Mouse (Mus musculus) neural tube, embryonic 14.5 days (tissue): Measurements from ENCODE around the gene Pigr. TPM values are rescaled to one million over a fixed set of nuclear protein-coding genes. Genes with fewer than 3 reads are reported as not detected.

Experiments used
- ATAC-seq: fragments of 200-750 bp; cut with Nextera tagmentation; 2 replicates; pipeline ENCODE4 v1.8.0; 2017; ENCODE audit warnings: low read depth, mild to moderate bottlenecking, moderate TSS enrichment, moderate library complexity
- H3K27ac ChIP-seq: fragments of 300-500 bp; sonication (generic); 2 replicates; pipeline ENCODE4 v1.5.1; 2014; ENCODE audit warnings: low read depth, mild to moderate bottlenecking, control low read depth, low read length, moderate library complexity, mixed read lengths
- H3K27me3 ChIP-seq: fragments of 300-500 bp; sonication (generic); 2 replicates; pipeline ENCODE4 v1.6.1; 2014; ENCODE audit warnings: low read length; ENCODE audit not compliant: control insufficient read depth, insufficient read depth
- H3K36me3 ChIP-seq: fragments of 300-500 bp; sonication (generic); 2 replicates; pipeline ENCODE4 v1.6.1; 2014; ENCODE audit warnings: low read length, mixed read lengths; ENCODE audit not compliant: control insufficient read depth, insufficient read depth
- H3K4me1 ChIP-seq: fragments of 300-500 bp; sonication (generic); 2 replicates; pipeline ENCODE4 v1.6.1; 2014; ENCODE audit warnings: low read length; ENCODE audit not compliant: control insufficient read depth, insufficient read depth
- H3K4me2 ChIP-seq: fragments of 300-500 bp; sonication (generic); 2 replicates; pipeline ENCODE4 v1.6.1; 2014; ENCODE audit warnings: mild to moderate bottlenecking, low read depth, low read length, control low read depth
- H3K4me3 ChIP-seq: fragments of 300-500 bp; sonication (generic); 2 replicates; pipeline ENCODE4 v1.5.1; 2014; ENCODE audit warnings: low read depth, low read length, control low read depth, mixed read lengths
- H3K9ac ChIP-seq: fragments of 300-500 bp; sonication (generic); replicated peaks from 2 replicates; pipeline ENCODE4 v1.6.1; 2014; ENCODE audit warnings: low read depth, mild to moderate bottlenecking, control low read depth, low read length, mixed read lengths
- H3K9me3 ChIP-seq: fragments of 300-500 bp; sonication (generic); 2 replicates; pipeline ENCODE4 v1.6.1; 2016; ENCODE audit warnings: low read length; ENCODE audit not compliant: control insufficient read depth
- WGBS: fragments of 180-500 bp; shearing (Covaris S2); extraction: QIAGEN DNeasy Blood & Tissue Kit; methylation state at CpG from one replicate; pipeline ENCODE4 v1.1.7; 2014; 5-methylcytosine and 5-hydroxymethylcytosine counted together
- polyA plus RNA-seq: library from polyadenylated mRNA; unstranded; fragments of >200 nt; fragmentation: Nextera tagmentation; extraction: Ambion mirVana; gene quantifications from 2 replicates; pipeline ENCODE4 v1.2.1, GENCODE M21; 2014

The Pigr gene
- polyA plus RNA-seq, 1 experiment from 2014 or later: not detected

DNA sequence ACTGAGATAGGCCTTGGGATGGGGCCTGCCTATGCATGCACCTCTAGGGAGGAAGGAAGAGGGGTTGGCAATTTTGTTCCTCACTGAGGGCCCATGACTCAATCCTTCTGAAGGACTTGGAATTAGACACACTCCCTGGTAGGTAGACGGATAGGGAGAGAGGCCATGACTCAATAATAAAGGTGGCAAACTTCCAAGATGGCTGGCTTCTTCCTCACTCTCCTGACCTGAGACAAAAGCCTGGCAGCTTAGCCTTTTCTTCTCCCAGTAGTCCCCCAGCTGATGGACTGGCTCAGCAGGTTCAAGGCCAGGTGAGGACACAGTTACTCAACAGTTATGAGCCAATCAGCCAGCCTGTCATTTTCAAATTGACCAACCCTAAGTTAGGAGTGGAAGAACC is 66.0 kb downstream of the Pigr start:
- H3K27ac ChIP-seq: no peak overlapping the region
- no peaks in the 10 kb centered on the region for H3K36me3 ChIP-seq
- H3K4me3 ChIP-seq: no peak overlapping the region
- ATAC-seq: no peak
- 57% methylated on average over 1 of the region's 1 CpGs for WGBS
- H3K27me3 ChIP-seq: no peaks in the 10 kb centered on the region
- H3K9ac ChIP-seq: no peak overlapping the region
- no peaks in the 10 kb centered on the region for H3K9me3 ChIP-seq
- H3K4me1 ChIP-seq: no peaks in the 10 kb centered on the region
- H3K4me2 ChIP-seq: no peak overlapping the region

DNA sequence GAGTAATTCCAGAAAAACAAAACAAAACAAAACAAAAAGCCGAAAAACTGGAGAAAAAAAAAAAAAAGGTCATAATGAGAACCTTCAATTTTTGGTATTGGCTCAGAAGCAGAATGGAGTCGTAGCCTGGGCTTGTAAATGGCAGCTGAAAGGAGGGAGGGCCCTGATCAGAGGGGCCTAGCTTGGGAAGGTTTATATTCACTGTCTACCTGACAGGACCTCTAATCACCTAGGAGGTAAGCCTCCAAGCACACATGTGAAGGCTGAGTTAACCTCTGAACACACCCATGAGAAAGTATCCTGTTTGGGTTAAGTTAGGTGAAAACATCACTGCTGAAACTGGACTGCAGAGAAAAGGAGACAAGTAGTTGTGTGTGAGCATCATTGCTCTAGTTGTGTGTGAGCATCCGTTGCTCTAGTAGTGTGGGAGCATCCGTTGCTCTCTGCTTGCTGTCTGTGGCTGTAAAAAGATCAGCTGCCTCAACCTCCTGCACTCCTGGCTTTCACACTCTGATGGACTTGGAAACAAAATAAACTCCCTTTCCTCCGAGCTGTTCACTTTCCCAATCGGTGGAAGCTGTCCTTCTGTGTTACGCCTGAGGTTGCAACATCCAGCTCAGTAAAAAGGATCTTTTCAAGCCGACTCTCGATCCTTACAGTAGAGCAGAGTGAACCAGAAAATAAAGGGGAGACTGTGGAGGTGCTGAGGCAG is 67.0 kb downstream of the Pigr start:
- Histone ChIP-seq H3K4me2 (no peak overlapping the region), H3K36me3 (no peaks in the 10 kb centered on the region), H3K9me3 (no peaks in the 10 kb centered on the region), H3K4me1 (no peaks in the 10 kb centered on the region), H3K9ac (no peak overlapping the region), H3K27me3 (no peaks in the 10 kb centered on the region), H3K4me3 (no peak overlapping the region), H3K27ac (no peak overlapping the region)
- ATAC-seq: no peak
- 71% methylated on average over 9 of the region's 9 CpGs for WGBS

DNA sequence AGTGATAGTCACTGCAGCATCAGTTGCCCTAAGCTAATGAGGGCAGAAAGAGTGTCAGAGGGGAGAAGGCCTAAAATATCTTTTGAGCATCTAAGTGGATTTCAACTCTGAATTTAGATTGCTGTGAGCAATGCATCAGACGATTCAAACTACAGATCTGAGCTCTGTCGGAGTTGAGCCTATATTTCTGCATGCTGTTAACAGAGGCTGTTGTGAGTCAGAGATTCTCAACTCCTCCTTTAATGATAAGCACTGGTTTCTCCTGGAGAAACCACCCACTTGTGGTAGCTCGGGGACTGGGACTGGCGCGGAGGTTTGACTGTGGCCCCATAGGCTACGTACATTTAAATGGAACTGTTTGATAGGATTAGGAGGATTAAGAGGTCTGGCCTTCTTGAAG is 68.0 kb downstream of the Pigr start:
- no peak overlapping the region for H3K27ac ChIP-seq
- ATAC-seq: no peak
- no peak overlapping the region for H3K4me3 ChIP-seq
- H3K9ac ChIP-seq: no peak overlapping the region
- WGBS: 82% methylated on average over 6 of the region's 6 CpGs
- no peaks in the 10 kb centered on the region for H3K36me3 ChIP-seq
- no peaks in the 10 kb centered on the region for H3K4me1 ChIP-seq
- no peaks in the 10 kb centered on the region for H3K27me3 ChIP-seq
- no peaks in the 10 kb centered on the region for H3K9me3 ChIP-seq
- H3K4me2 ChIP-seq: no peak overlapping the region

Other genes starting within 250 kb of the Pigr start
- gene Zp3r, start 197.1 kb upstream of the Pigr start, polyA plus RNA-seq: not detected in 2 replicates
- not detected in 2 replicates for gene C4bp, start 165.1 kb upstream of the Pigr start, polyA plus RNA-seq
- not detected in 2 replicates for gene Gm29427, start 110.9 kb upstream of the Pigr start, polyA plus RNA-seq
- 16.2 and 18.4 TPM in 2 replicates for gene Yod1, start 109.4 kb upstream of the Pigr start, polyA plus RNA-seq
- gene Pfkfb2, start 97.4 kb upstream of the Pigr start, polyA plus RNA-seq: 24.3 and 25.6 TPM in 2 replicates
- gene AA986860, start 94.7 kb upstream of the Pigr start, polyA plus RNA-seq: 0.61 and 0.90 TPM in 2 replicates
- gene Fcamr, start 25.8 kb upstream of the Pigr start, polyA plus RNA-seq: not detected in 2 replicates
- gene Fcmr, start 39.0 kb downstream of the Pigr start, polyA plus RNA-seq: 1.5 and 1.7 TPM in 2 replicates
- gene Il24, start 60.8 kb downstream of the Pigr start, polyA plus RNA-seq: not detected in 2 replicates
- not detected in 2 replicates for gene Il20, start 84.8 kb downstream of the Pigr start, polyA plus RNA-seq
- not detected in 2 replicates for gene Il19, start 113.4 kb downstream of the Pigr start, polyA plus RNA-seq
- gene Il10, start 193.2 kb downstream of the Pigr start, polyA plus RNA-seq: not detected in 2 replicates